Mouse (Mus musculus) hindlimb bud, embryonic 11.5 days (tissue): ENCODE data around the gene Pcare.
"Not testable (repeated sequence)": the region's sequence is repeated elsewhere in the genome, so short reads cannot be mapped to it uniquely, and the experiment has no call there.

Experiments
- DNase-seq: peaks from one replicate; pipeline ENCODE4 v3.0.0-alpha.2; 2012; ENCODE audit warnings: low read depth, low spot score; ENCODE audit errors: extremely low spot score

Pcare gene

GRCm38 (mm10) chr17:71752831-71753230 lies at the start of gene Pcare:
Gene Pcare, minus strand, starts transcription at chr17:71752894.
- DNase-seq: no peak

- DNase-seq: no peak
Measured at GRCm38 (mm10) chr17:71795521-71796205, 43.0 kb upstream of the Pcare start.

GRCm38 (mm10) chr17:71791622-71792021 lies 38.9 kb upstream of the Pcare start:
- no peak for DNase-seq

GRCm38 (mm10) chr17:71791109-71791508 lies 38.4 kb upstream of the Pcare start:
- no peak for DNase-seq

GRCm38 (mm10) chr17:71786456-71786855 lies 33.8 kb upstream of the Pcare start:
- DNase-seq: no peak

GRCm38 (mm10) chr17:71783366-71783735 lies 30.7 kb upstream of the Pcare start:
- no peak for DNase-seq

GRCm38 (mm10) chr17:71782699-71783365 lies 30.1 kb upstream of the Pcare start:
- DNase-seq: peak; percentile 14

- no peak for DNase-seq
Measured at GRCm38 (mm10) chr17:71782242-71782698, 29.6 kb upstream of the Pcare start.

- DNase-seq: no peak
Measured at GRCm38 (mm10) chr17:71780945-71781344, 28.3 kb upstream of the Pcare start.

- DNase-seq: no peak
Measured at GRCm38 (mm10) chr17:71780490-71780889, 27.8 kb upstream of the Pcare start.

- no peak for DNase-seq
Measured at GRCm38 (mm10) chr17:71778696-71779095, 26.0 kb upstream of the Pcare start.

- no peak for DNase-seq
Measured at GRCm38 (mm10) chr17:71775279-71775678, 22.6 kb upstream of the Pcare start.

GRCm38 (mm10) chr17:71774173-71774572 lies 21.5 kb upstream of the Pcare start:
- no peak for DNase-seq

- no peak for DNase-seq
Measured at GRCm38 (mm10) chr17:71770696-71771095, 18.0 kb upstream of the Pcare start.

- DNase-seq: no peak
Measured at GRCm38 (mm10) chr17:71769564-71769963, 16.9 kb upstream of the Pcare start.

- not testable (repeated sequence) for DNase-seq
Measured at GRCm38 (mm10) chr17:71768173-71768572, 15.5 kb upstream of the Pcare start, which contains the start of gene Clip4. Gene Clip4, plus strand, starts transcription at chr17:71768473.

- no peak for DNase-seq
Measured at GRCm38 (mm10) chr17:71760536-71760935, 7.8 kb upstream of the Pcare start.

- DNase-seq: no peak
Measured at GRCm38 (mm10) chr17:71749616-71750168, 3.0 kb downstream of the Pcare start.

GRCm38 (mm10) chr17:71747561-71747960 lies 5.1 kb downstream of the Pcare start:
- DNase-seq: no peak

- DNase-seq: no peak
Measured at GRCm38 (mm10) chr17:71746114-71746513, 6.6 kb downstream of the Pcare start.

- DNase-seq: no peak
Measured at GRCm38 (mm10) chr17:71742935-71743334, 9.8 kb downstream of the Pcare start.

- DNase-seq: no peak
Measured at GRCm38 (mm10) chr17:71742156-71742555, 10.5 kb downstream of the Pcare start.
